Comparison of ENCODE assay signal across 28 mouse cellular contexts in the genomic region with DNA sequence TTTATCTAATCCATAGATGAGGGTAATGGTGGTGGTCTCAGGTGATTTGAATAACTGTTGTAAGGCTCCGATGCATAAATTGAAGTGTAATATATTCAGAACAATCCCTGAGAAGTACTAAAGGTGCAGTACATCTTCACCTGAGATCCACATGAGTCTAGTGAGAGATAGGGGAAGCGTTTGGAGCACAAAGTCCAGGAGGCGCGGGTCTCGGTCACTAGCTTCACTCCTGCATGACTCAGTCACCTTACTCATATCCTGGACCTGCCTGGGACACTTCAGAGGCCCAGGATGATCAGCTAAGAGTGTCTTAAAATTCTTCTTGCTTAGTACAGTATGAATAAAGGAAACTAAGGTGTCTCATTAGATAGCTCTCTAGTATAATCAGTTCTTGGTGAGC.
"Had no signal": no experiment of that assay in that cellular context is flagged by ENCODE, and none has a peak within 500 bp of the region (broad histone marks: within the 10 kb centered on the region; RNA-seq: fewer than 3 reads in every experiment).

No protein-coding gene starts in this region.

- DNase-seq: cerebellum, adult 2 months; cerebellum, adult 8-10 months; cerebellum, adult 9-10 months; cerebellum, adult 9-11 months; cerebellum, postnatal 10 days; cerebellum, postnatal 14 days; cerebellum, postnatal 25 days; cerebellum, postnatal 36 days; embryo, embryonic 11 days; forebrain, postnatal 0 days; gastrocnemius, adult 2 months; gastrocnemius, postnatal 10 days; gastrocnemius, postnatal 14 days; gastrocnemius, postnatal 25 days; gastrocnemius, postnatal 36 days; heart, adult 18-20 months; heart, adult 2 months had no signal

- H3K9ac ChIP-seq: embryonic facial prominence, embryonic 12.5 days; embryonic facial prominence, embryonic 13.5 days; embryonic facial prominence, embryonic 15.5 days; forebrain, embryonic 12.5 days; forebrain, embryonic 13.5 days; forebrain, embryonic 15.5 days; forebrain, postnatal 0 days had no signal

- ATAC-seq: forebrain, embryonic 13.5 days; forebrain, embryonic 14.5 days; forebrain, embryonic 15.5 days; forebrain, embryonic 16.5 days; forebrain, postnatal 0 days had no signal

- H3K4me3 ChIP-seq: embryonic facial prominence, embryonic 10.5 days; embryonic facial prominence, embryonic 12.5 days; embryonic facial prominence, embryonic 13.5 days; embryonic facial prominence, embryonic 15.5 days; erythroblast, embryonic 14.5 days; forebrain, embryonic 10.5 days; forebrain, embryonic 12.5 days; forebrain, embryonic 13.5 days; forebrain, embryonic 15.5 days; gastrocnemius, adult 2 months; heart, adult 2 months had no signal

- H3K4me1 ChIP-seq: embryonic facial prominence, embryonic 10.5 days; embryonic facial prominence, embryonic 12.5 days; embryonic facial prominence, embryonic 13.5 days; embryonic facial prominence, embryonic 15.5 days; forebrain, embryonic 10.5 days; forebrain, embryonic 12.5 days; forebrain, embryonic 13.5 days; forebrain, embryonic 15.5 days had no signal

- H3K4me2 ChIP-seq: embryonic facial prominence, embryonic 12.5 days; embryonic facial prominence, embryonic 13.5 days; embryonic facial prominence, embryonic 15.5 days; forebrain, embryonic 12.5 days; forebrain, embryonic 13.5 days; forebrain, embryonic 15.5 days had no signal

- H3K9me3 ChIP-seq: embryonic facial prominence, embryonic 10.5 days; embryonic facial prominence, embryonic 12.5 days; embryonic facial prominence, embryonic 13.5 days; embryonic facial prominence, embryonic 15.5 days; forebrain, embryonic 10.5 days; forebrain, embryonic 12.5 days; forebrain, embryonic 13.5 days; forebrain, embryonic 15.5 days had no signal

- H3K27ac ChIP-seq: embryonic facial prominence, embryonic 10.5 days; embryonic facial prominence, embryonic 12.5 days; embryonic facial prominence, embryonic 13.5 days; embryonic facial prominence, embryonic 15.5 days; forebrain, embryonic 10.5 days; forebrain, embryonic 12.5 days; forebrain, embryonic 13.5 days; forebrain, embryonic 15.5 days; gastrocnemius, adult 2 months; heart, adult 2 months had no signal

- H3K27me3 ChIP-seq: embryonic facial prominence, embryonic 12.5 days; embryonic facial prominence, embryonic 13.5 days; embryonic facial prominence, embryonic 15.5 days; forebrain, embryonic 12.5 days; forebrain, embryonic 13.5 days; forebrain, embryonic 15.5 days had no signal
